In genomic region chr11:117359870-117360269, GRCm38 (mm10) we compare ENCODE assay signal across 10 mouse cellular contexts.
DNase-seq lines count a peak whose midpoint lies in the region; ATAC-seq and TF ChIP-seq lines count a peak whose summit lies in the region.
"Had no signal": no experiment of that assay in that cellular context is flagged by ENCODE, and none has a peak within 500 bp of the region (broad histone marks: within the 10 kb centered on the region; RNA-seq: fewer than 3 reads in every experiment).

No protein-coding gene starts in this region.

- H3K4me2 ChIP-seq in forebrain, embryonic 13.5 days, result no peak overlapping the region
- no peak overlapping the region for H3K4me2 ChIP-seq in stomach, embryonic 14.5 days (replicated peaks; ENCODE audit: low read depth, low read length)
- H3K4me2 ChIP-seq: liver, embryonic 15.5 days had no signal

- no peak for ATAC-seq in forebrain, embryonic 13.5 days
- ATAC-seq in stomach, embryonic 14.5 days (ENCODE audit: insufficient number of reproducible peaks, insufficient read depth, low FRiP score, low read depth), result no peak
- ATAC-seq: Patski had no signal

- H3K9me3 ChIP-seq in forebrain, embryonic 10.5 days, result 0 out of 2 replicates have a peak, but pooled peaks cover 3% of the 10 kb centered on the region
- H3K9me3 ChIP-seq in forebrain, embryonic 13.5 days (replicated peaks), result no peaks in the 10 kb centered on the region
- no peaks in the 10 kb centered on the region for H3K9me3 ChIP-seq in ES-E14 (ENCODE audit: control insufficient read depth, insufficient read depth, low read depth, low read length)
- H3K9me3 ChIP-seq in stomach, embryonic 14.5 days (ENCODE audit: control insufficient read depth, low read depth, low read length), result no peaks in the 10 kb centered on the region
- H3K9me3 ChIP-seq: liver, embryonic 15.5 days had no signal

- peaks cover 86% of the 10 kb centered on the region for H3K36me3 ChIP-seq in forebrain, embryonic 10.5 days (replicated peaks)
- H3K36me3 ChIP-seq in forebrain, embryonic 13.5 days (ENCODE audit: poor library complexity, severe bottlenecking), result peaks cover 81% of the 10 kb centered on the region
- H3K36me3 ChIP-seq in ES-E14 (ENCODE audit: control insufficient read depth, insufficient read depth, low read length, poor library complexity, severe bottlenecking), result peaks cover 24% of the 10 kb centered on the region; the same call in 1 of the 2 replicates
- no peaks in the 10 kb centered on the region for H3K36me3 ChIP-seq in heart, adult 2 months (ENCODE audit: control insufficient read depth, insufficient read depth, low read length)
- H3K36me3 ChIP-seq in stomach, embryonic 14.5 days (ENCODE audit: control insufficient read depth, insufficient read depth, low read length), result peaks cover 68% of the 10 kb centered on the region

- peak; percentile 97 for TF ChIP-seq CTCF in heart, adult 2 months (IDR thresholded peaks at IDR 0.05)

- no peak overlapping the region for H3K9ac ChIP-seq in forebrain, embryonic 13.5 days
- no peak overlapping the region for H3K9ac ChIP-seq in ES-E14 (ENCODE audit: insufficient read depth, low read depth, low read length, poor library complexity, severe bottlenecking)
- H3K9ac ChIP-seq in heart, adult 2 months (ENCODE audit: low read depth, low read length), result no peak overlapping the region
- no peak overlapping the region for H3K9ac ChIP-seq in stomach, embryonic 14.5 days (replicated peaks; ENCODE audit: low read depth, low read length)
- H3K9ac ChIP-seq: liver, embryonic 15.5 days had no signal

- H3K27ac ChIP-seq in forebrain, embryonic 10.5 days, result no peak overlapping the region
- no peak overlapping the region for H3K27ac ChIP-seq in forebrain, embryonic 13.5 days
- H3K27ac ChIP-seq in ES-E14 (ENCODE audit: insufficient read depth, low read depth, low read length, poor library complexity, severe bottlenecking), result no peak overlapping the region; the same call in 1 of the 2 replicates
- no peak overlapping the region for H3K27ac ChIP-seq in heart, adult 2 months
- H3K27ac ChIP-seq in stomach, embryonic 14.5 days (ENCODE audit: low read length), result 0 out of 2 replicates have a peak overlapping the region, but pooled peaks have one; percentile 21
- H3K27ac ChIP-seq: liver, embryonic 15.5 days had no signal

- peak; percentile 95 for TF ChIP-seq EP300 in heart, adult 2 months (IDR thresholded peaks at IDR 0.05; ENCODE audit: insufficient read depth, low read depth, low read length)

- TF ChIP-seq POLR2A in heart, adult 2 months (IDR thresholded peaks at IDR 0.05; ENCODE audit: insufficient read depth, low read depth, low read length), result no peak

- H3K27me3 ChIP-seq in forebrain, embryonic 10.5 days (ENCODE audit: poor library complexity, severe bottlenecking), result no peaks in the 10 kb centered on the region
- H3K27me3 ChIP-seq in forebrain, embryonic 13.5 days, result no peaks in the 10 kb centered on the region
- no peaks in the 10 kb centered on the region for H3K27me3 ChIP-seq in heart, adult 2 months (ENCODE audit: control insufficient read depth, insufficient read depth, low read length)
- no peaks in the 10 kb centered on the region for H3K27me3 ChIP-seq in stomach, embryonic 14.5 days (ENCODE audit: control insufficient read depth, insufficient read depth, low read length)
- H3K27me3 ChIP-seq: liver, embryonic 15.5 days; Patski had no signal

- H3K79me2 ChIP-seq in heart, adult 2 months (replicated peaks; ENCODE audit: control insufficient read depth, insufficient read depth, low read length), result no peaks in the 10 kb centered on the region

- no peak overlapping the region for H3K4me3 ChIP-seq in forebrain, embryonic 10.5 days
- no peak overlapping the region for H3K4me3 ChIP-seq in forebrain, embryonic 13.5 days
- H3K4me3 ChIP-seq in ES-E14 (ENCODE audit: insufficient read depth in 1 of 2, low read depth in 1 of 2, low read length in 2 of 2, poor library complexity in 1 of 2, severe bottlenecking in 1 of 2), result no peak overlapping the region
- no peak overlapping the region for H3K4me3 ChIP-seq in heart, adult 2 months
- no peak overlapping the region for H3K4me3 ChIP-seq in stomach, embryonic 14.5 days (ENCODE audit: low read depth, low read length)
- H3K4me3 ChIP-seq: liver, embryonic 15.5 days had no signal

- WGBS in forebrain, embryonic 10.5 days, result 73% methylated on average over 5 of the region's 5 CpGs
- WGBS in forebrain, embryonic 13.5 days, result 71% methylated on average over 5 of the region's 5 CpGs
- WGBS in heart, adult 2 months, result 65% methylated on average over 5 of the region's 5 CpGs
- WGBS in stomach, embryonic 14.5 days, result 63% methylated on average over 5 of the region's 5 CpGs

- intact Hi-C loops in heart, adult 2 months (cut with DNase I), result loop anchor here (1.0 to 2.0 kb wide), 3 partner anchors 47 to 288 kb away; no protein-coding TSS in a partner anchor

- peak; percentile 68 for DNase-seq in forebrain, embryonic 10.5 days (ENCODE audit: extremely low spot score, low spot score)
- peak; percentile 69 for DNase-seq in ES-E14 (ENCODE audit: low read depth, low spot score)
- peak; percentile 32 for DNase-seq in cerebellum, adult 9-11 months
- DNase-seq in heart, adult 2 months, result peak; percentile 72 to 84
- DNase-seq in layer of hippocampus, postnatal 36 days, result peak; percentile 53 to 62
- peak; percentile 75 for DNase-seq in mesoderm, embryonic 11.5 days (ENCODE audit: low read depth, low spot score)

- H3K4me1 ChIP-seq in forebrain, embryonic 10.5 days, result peaks cover 16% of the 10 kb centered on the region
- H3K4me1 ChIP-seq in forebrain, embryonic 13.5 days, result no peaks in the 10 kb centered on the region
- peaks cover 0 to 10% of the 10 kb centered on the region in 2 experiments; a peak in 1 of 4 replicates for H3K4me1 ChIP-seq in ES-E14 (ENCODE audit: control insufficient read depth in 2 of 2, insufficient read depth in 2 of 2, low read length in 2 of 2, poor library complexity in 1 of 2)
- H3K4me1 ChIP-seq in heart, adult 2 months (ENCODE audit: control insufficient read depth, insufficient read depth, low read length), result no peaks in the 10 kb centered on the region; the same call in 1 of the 2 replicates
- peaks cover 7% of the 10 kb centered on the region for H3K4me1 ChIP-seq in stomach, embryonic 14.5 days (ENCODE audit: control insufficient read depth, insufficient read depth, low read length)

- in situ Hi-C loops in ES-E14 (cut with MboI; ENCODE audit: low sequenced_read_pairs in 2 of 2, unreplicated experiment in 2 of 2), result loop anchor here (5.0 to 10.0 kb wide), 4 partner anchors 53 to 128 kb away; no protein-coding TSS in a partner anchor

TF ChIP-seq in ES-E14, 5 proteins besides CTCF, POLR2A, EP300 and RAD21:
- peak; percentile 94 for TF ChIP-seq ZC3H11A (IDR thresholded peaks at IDR 0.05; ENCODE audit: borderline replicate concordance, low read depth, low read length)
- no peak for TF ChIP-seq ZNF384 (IDR thresholded peaks at IDR 0.05; ENCODE audit: low read depth, low read length)
